Mouse (Mus musculus) heart, adult 2 months (tissue): ENCODE data around the gene Flt4. TPM values are rescaled to one million over a fixed set of nuclear protein-coding genes. Genes with fewer than 3 reads are reported as not detected.
A peak's percentile ranks its signal among the peaks of the same experiment; 100 is the strongest.

Experiments used
- DNase-seq, 2 experiments: peaks; one replicate each; pipeline ENCODE4 v3.0.0; 2021
- H3K27ac ChIP-seq: fragments of 200-600 bp; 2 replicates; pipeline ENCODE4 v1.8.1; 2022
- H3K27me3 ChIP-seq: fragments of 200-500 bp; 2 replicates; pipeline ENCODE4 v1.6.1; 2012; ENCODE audit warnings: mild to moderate bottlenecking, low read length, inconsistent platforms, mixed read lengths; ENCODE audit not compliant: control insufficient read depth, insufficient read depth
- H3K36me3 ChIP-seq: fragments of 200-500 bp; 2 replicates; pipeline ENCODE4 v1.6.1; 2012; ENCODE audit warnings: low read length, inconsistent platforms; ENCODE audit not compliant: control insufficient read depth, insufficient read depth
- H3K4me1 ChIP-seq: fragments of 200-500 bp; 2 replicates; pipeline ENCODE4 v1.6.1; 2011; ENCODE audit warnings: low read length; ENCODE audit not compliant: control insufficient read depth, insufficient read depth
- H3K4me3 ChIP-seq: fragments of 200-600 bp; 2 replicates; pipeline ENCODE4 v1.8.1; 2022
- H3K79me2 ChIP-seq: fragments of 200-500 bp; replicated peaks from 2 replicates; pipeline ENCODE4 v1.6.1; 2012; ENCODE audit warnings: mild to moderate bottlenecking, inconsistent platforms, low read length, moderate library complexity, mixed read lengths; ENCODE audit not compliant: control insufficient read depth, insufficient read depth
- H3K9ac ChIP-seq: fragments of 200-500 bp; 2 replicates; pipeline ENCODE4 v1.6.1; 2012; ENCODE audit warnings: low read depth, mild to moderate bottlenecking, control low read depth, inconsistent platforms, low read length, mixed read lengths
- CTCF ChIP-seq: fragments of 200-600 bp; IDR thresholded peaks from 2 replicates; pipeline ENCODE4 v1.8.1; 2022; ENCODE audit warnings: antibody characterized with exemption, mild to moderate bottlenecking, moderate library complexity
- EP300 ChIP-seq: fragments of 200-500 bp; IDR thresholded peaks from 2 replicates; pipeline ENCODE4 v1.6.1; 2011; ENCODE audit warnings: low read depth, low read length, control low read depth; ENCODE audit not compliant: insufficient read depth
- POLR2A ChIP-seq: fragments of 200-500 bp; IDR thresholded peaks from 2 replicates; pipeline ENCODE4 v1.6.1; 2011; ENCODE audit warnings: mild to moderate bottlenecking, low read depth, low read length, control low read depth; ENCODE audit not compliant: insufficient read depth
- WGBS: fragments of 180-500 bp; shearing (Covaris S2); methylation state at CpG from one replicate; pipeline ENCODE4 v1.1.7; 2018; 5-methylcytosine and 5-hydroxymethylcytosine counted together
- intact Hi-C: fragments of 180-260 bp; cut with DNase I; formaldehyde crosslinking; loops from one replicate; pipeline ENCODE4 v1.15.1; 2025
- polyA plus RNA-seq: library from polyadenylated mRNA; depleted of rRNA; stranded (reverse); fragments of >200 nt; gene quantifications from 2 replicates; pipeline ENCODE4 v1.2.3, GENCODE M21; 2012
- total RNA-seq, 2 experiments: library from RNA; stranded (reverse); gene quantifications; 2 replicates each; pipeline ENCODE4 v1.2.3; 2021

Gene Flt4
- total and polyA plus RNA-seq, 3 experiments = 9.3 to 12.2 (median 11.8) TPM

- WGBS = 44% methylated on average over 22 of the region's 22 CpGs
- H3K4me3 ChIP-seq = no peak overlapping the region
- TF ChIP-seq EP300 (no peak), POLR2A (no peak), CTCF (no peak)
- peaks cover 5% of the 10 kb centered on the region; the same call in 1 of the 2 replicates for H3K4me1 ChIP-seq
- H3K36me3 ChIP-seq = no peaks in the 10 kb centered on the region
- no peak for DNase-seq
- H3K27ac ChIP-seq = no peak overlapping the region
- no peaks in the 10 kb centered on the region for H3K27me3 ChIP-seq
- no peaks in the 10 kb centered on the region for H3K79me2 ChIP-seq
- intact Hi-C loops = loop anchor here (5.0 kb wide), 1 partner anchor 37 kb away; no protein-coding TSS in a partner anchor
- no peak overlapping the region for H3K9ac ChIP-seq
These were observed 25.0 kb downstream of the Flt4 start for GRCm38 (mm10) chr11:49634101-49634500.

- H3K79me2 ChIP-seq = no peaks in the 10 kb centered on the region
- no peak overlapping the region for H3K27ac ChIP-seq
- intact Hi-C loops = no loop called here
- TF ChIP-seq CTCF = no peak
- TF ChIP-seq EP300 = no peak
- no peak overlapping the region for H3K4me3 ChIP-seq
- no peaks in the 10 kb centered on the region for H3K36me3 ChIP-seq
- H3K4me1 ChIP-seq = peaks cover 5% of the 10 kb centered on the region; the same call in 1 of the 2 replicates
- H3K27me3 ChIP-seq = no peaks in the 10 kb centered on the region
- 61% methylated on average over 6 of the region's 6 CpGs for WGBS
- no peak overlapping the region for H3K9ac ChIP-seq
- no peak for DNase-seq
These were observed 26.6 kb downstream of the Flt4 start for GRCm38 (mm10) chr11:49635671-49636070.

- no peak overlapping the region for H3K27ac ChIP-seq
- H3K9ac ChIP-seq = no peak overlapping the region
- no peaks in the 10 kb centered on the region for H3K79me2 ChIP-seq
- H3K27me3 ChIP-seq = no peaks in the 10 kb centered on the region
- peaks cover 5% of the 10 kb centered on the region; the same call in 1 of the 2 replicates for H3K4me1 ChIP-seq
- intact Hi-C loops = no loop called here
- no peaks in the 10 kb centered on the region for H3K36me3 ChIP-seq
- DNase-seq = no peak
- peak; percentile 63 for TF ChIP-seq CTCF
- no peak for TF ChIP-seq EP300
- TF ChIP-seq POLR2A = no peak
- H3K4me3 ChIP-seq = no peak overlapping the region
- 24% methylated on average over 11 of the region's 11 CpGs for WGBS
These were observed 27.4 kb downstream of the Flt4 start for GRCm38 (mm10) chr11:49636449-49636848.

GRCm38 (mm10) chr11:49645677-49646076, 36.6 kb downstream of the Flt4 start:
- H3K4me3 ChIP-seq = no peak overlapping the region
- H3K27ac ChIP-seq = no peak overlapping the region
- H3K27me3 ChIP-seq = no peaks in the 10 kb centered on the region
- TF ChIP-seq EP300 = no peak
- TF ChIP-seq POLR2A = no peak
- no peak for TF ChIP-seq CTCF
- no peaks in the 10 kb centered on the region for H3K4me1 ChIP-seq
- no peaks in the 10 kb centered on the region for H3K79me2 ChIP-seq
- no peak for DNase-seq
- intact Hi-C loops = no loop called here
- H3K9ac ChIP-seq = no peak overlapping the region
- no peaks in the 10 kb centered on the region for H3K36me3 ChIP-seq
- 49% methylated on average over 8 of the region's 8 CpGs for WGBS

- H3K4me1 ChIP-seq = peaks cover 1% of the 10 kb centered on the region
- H3K36me3 ChIP-seq = no peaks in the 10 kb centered on the region
- 56% methylated on average over 18 of the region's 18 CpGs for WGBS
- no peak overlapping the region for H3K4me3 ChIP-seq
- no peaks in the 10 kb centered on the region for H3K79me2 ChIP-seq
- no peak overlapping the region for H3K9ac ChIP-seq
- intact Hi-C loops = no loop called here
- H3K27ac ChIP-seq = no peak overlapping the region
- no peaks in the 10 kb centered on the region for H3K27me3 ChIP-seq
- DNase-seq = no peak
- TF ChIP-seq CTCF (peak; percentile 67), EP300 (no peak)
These were observed 41.3 kb downstream of the Flt4 start for GRCm38 (mm10) chr11:49650113-49650993.

- Histone ChIP-seq H3K27me3 (no peaks in the 10 kb centered on the region), H3K4me1 (peaks cover 1% of the 10 kb centered on the region), H3K36me3 (no peaks in the 10 kb centered on the region), H3K27ac (no peak overlapping the region), H3K4me3 (no peak overlapping the region), H3K9ac (no peak overlapping the region), H3K79me2 (no peaks in the 10 kb centered on the region)
- intact Hi-C loops = no loop called here
- WGBS = 59% methylated on average over 16 of the region's 16 CpGs
- TF ChIP-seq CTCF (no peak), EP300 (no peak), POLR2A (no peak)
- no peak for DNase-seq
These were observed 42.1 kb downstream of the Flt4 start for GRCm38 (mm10) chr11:49650994-49651761.
